Mouse (Mus musculus): ENCODE data around the gene Gxylt1.

GRCm38 (mm10) chr15:93288321-93288720 is 13.3 kb upstream of the Gxylt1 start:
- TF ChIP-seq POLR2A (IDR thresholded peaks at IDR 0.05; ENCODE audit: extremely low read depth, insufficient read depth, low read length) (no peak), CTCF (IDR thresholded peaks at IDR 0.05; ENCODE audit: low read depth, low read length) (no peak)

Measured in liver, adult 2 months (tissue).